Mouse (Mus musculus): ENCODE measurements around the gene B4galnt3. TPM values are rescaled to one million over a fixed set of nuclear protein-coding genes. Genes with fewer than 3 reads are reported as not detected.

B4galnt3 gene
- total RNA-seq, 2 experiments from 2014 or later = 0.42 to 1.9 TPM

GRCm38 (mm10) chr6:120190912-120191311 is 103.4 kb downstream of the B4galnt3 start:
- ATAC-seq (replicated peaks; ENCODE audit: low FRiP score, poor library complexity, severe bottlenecking) = no peak

- no peak for ATAC-seq (replicated peaks; ENCODE audit: low FRiP score, poor library complexity, severe bottlenecking)
Measured at GRCm38 (mm10) chr6:120190365-120190764, 104.0 kb downstream of the B4galnt3 start.

GRCm38 (mm10) chr6:120189287-120189686 is 105.1 kb downstream of the B4galnt3 start:
- ATAC-seq (replicated peaks; ENCODE audit: low FRiP score, poor library complexity, severe bottlenecking) = no peak

GRCm38 (mm10) chr6:120188376-120189235 is 105.8 kb downstream of the B4galnt3 start:
- peak; percentile 60 for ATAC-seq (replicated peaks; ENCODE audit: low FRiP score, poor library complexity, severe bottlenecking)

- ATAC-seq (replicated peaks; ENCODE audit: low FRiP score, poor library complexity, severe bottlenecking) = no peak
Measured at GRCm38 (mm10) chr6:120187587-120188176, 106.7 kb downstream of the B4galnt3 start.

- no peak for ATAC-seq (replicated peaks; ENCODE audit: low FRiP score, poor library complexity, severe bottlenecking)
Measured at GRCm38 (mm10) chr6:120186594-120186993, 107.8 kb downstream of the B4galnt3 start.

- ATAC-seq (replicated peaks; ENCODE audit: low FRiP score, poor library complexity, severe bottlenecking) = no peak
Measured at GRCm38 (mm10) chr6:120185756-120186155, 108.6 kb downstream of the B4galnt3 start.

GRCm38 (mm10) chr6:120185012-120185730 is 109.2 kb downstream of the B4galnt3 start:
- ATAC-seq (replicated peaks; ENCODE audit: low FRiP score, poor library complexity, severe bottlenecking) = no peak

- ATAC-seq (replicated peaks; ENCODE audit: low FRiP score, poor library complexity, severe bottlenecking) = no peak
Measured at GRCm38 (mm10) chr6:120183771-120184170, 110.6 kb downstream of the B4galnt3 start.

- ATAC-seq (replicated peaks; ENCODE audit: low FRiP score, poor library complexity, severe bottlenecking) = no peak
Measured at GRCm38 (mm10) chr6:120182160-120182559, 112.2 kb downstream of the B4galnt3 start.

- no peak for ATAC-seq (replicated peaks; ENCODE audit: low FRiP score, poor library complexity, severe bottlenecking)
Measured at GRCm38 (mm10) chr6:120180492-120180891, 113.9 kb downstream of the B4galnt3 start.

- ATAC-seq (replicated peaks; ENCODE audit: low FRiP score, poor library complexity, severe bottlenecking) = no peak
Measured at GRCm38 (mm10) chr6:120179756-120180206, 114.6 kb downstream of the B4galnt3 start.

GRCm38 (mm10) chr6:120179044-120179755 is 115.2 kb downstream of the B4galnt3 start:
- peak; percentile 54 for ATAC-seq (replicated peaks; ENCODE audit: low FRiP score, poor library complexity, severe bottlenecking)

GRCm38 (mm10) chr6:120175650-120176049 is 118.7 kb downstream of the B4galnt3 start:
- peak; percentile 17; the same call in 1 of the 2 replicates for ATAC-seq (replicated peaks; ENCODE audit: low FRiP score, poor library complexity, severe bottlenecking)

- ATAC-seq (replicated peaks; ENCODE audit: low FRiP score, poor library complexity, severe bottlenecking) = peak; percentile 90
Measured at GRCm38 (mm10) chr6:120174602-120175115, 119.7 kb downstream of the B4galnt3 start.

GRCm38 (mm10) chr6:120174028-120174601 is 120.2 kb downstream of the B4galnt3 start:
- peak; percentile 57 for ATAC-seq (replicated peaks; ENCODE audit: low FRiP score, poor library complexity, severe bottlenecking)

- ATAC-seq (replicated peaks; ENCODE audit: low FRiP score, poor library complexity, severe bottlenecking) = no peak
Measured at GRCm38 (mm10) chr6:120172294-120173017, 121.9 kb downstream of the B4galnt3 start.

GRCm38 (mm10) chr6:120167574-120167973 is 126.8 kb downstream of the B4galnt3 start:
- ATAC-seq (replicated peaks; ENCODE audit: low FRiP score, poor library complexity, severe bottlenecking) = no peak

- ATAC-seq (replicated peaks; ENCODE audit: low FRiP score, poor library complexity, severe bottlenecking) = no peak
Measured at GRCm38 (mm10) chr6:120164765-120165164, 129.6 kb downstream of the B4galnt3 start.

All from erythroid progenitor cell, adult 5-6 weeks (primary cell).